Mouse (Mus musculus) gastrocnemius, postnatal 14 days (tissue): ENCODE results near the gene Chst12. TPM values are rescaled to one million over a fixed set of nuclear protein-coding genes. Genes with fewer than 3 reads are reported as not detected.

ENCODE experiments used
- DNase-seq: peaks from one replicate; pipeline ENCODE4 v3.0.0; 2021; ENCODE audit warnings: mixed read lengths
- intact Hi-C: fragments of 180-260 bp; cut with DNase I; formaldehyde crosslinking; loops from one replicate; pipeline ENCODE4 v1.15.1; 2025; ENCODE audit warnings: low total_unique reads
- total RNA-seq, 2 experiments: library from RNA; stranded (reverse); gene quantifications; 2 replicates each; pipeline ENCODE4 v1.2.3; 2021

The Chst12 gene
- total RNA-seq, 2 experiments from 2014 or later = 9.7 to 10.6 TPM

DNA sequence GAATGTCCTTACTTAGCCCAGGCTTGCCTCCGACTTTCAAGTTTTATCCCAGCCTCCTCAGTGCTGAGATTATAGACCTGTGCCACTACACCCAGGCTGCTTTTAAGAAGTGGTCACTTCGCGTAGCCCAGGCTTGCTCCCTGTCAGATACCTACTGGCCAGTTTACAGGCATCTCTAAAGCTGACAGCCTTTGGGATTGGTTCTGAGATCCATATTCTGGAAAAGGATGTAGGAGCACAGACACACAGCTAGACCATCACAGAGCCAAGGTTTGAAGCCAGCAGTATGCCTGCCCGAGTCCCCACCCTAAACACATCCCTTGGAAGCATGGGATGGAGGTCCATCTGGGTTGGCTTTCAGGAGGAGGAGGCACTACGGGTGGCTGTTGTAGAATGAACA lies 62.4 kb downstream of the Chst12 start:
- intact Hi-C loops = loop anchor here (2.0 kb wide), 1 partner anchor 49 kb away; no protein-coding TSS in a partner anchor
- DNase-seq = no peak

DNA sequence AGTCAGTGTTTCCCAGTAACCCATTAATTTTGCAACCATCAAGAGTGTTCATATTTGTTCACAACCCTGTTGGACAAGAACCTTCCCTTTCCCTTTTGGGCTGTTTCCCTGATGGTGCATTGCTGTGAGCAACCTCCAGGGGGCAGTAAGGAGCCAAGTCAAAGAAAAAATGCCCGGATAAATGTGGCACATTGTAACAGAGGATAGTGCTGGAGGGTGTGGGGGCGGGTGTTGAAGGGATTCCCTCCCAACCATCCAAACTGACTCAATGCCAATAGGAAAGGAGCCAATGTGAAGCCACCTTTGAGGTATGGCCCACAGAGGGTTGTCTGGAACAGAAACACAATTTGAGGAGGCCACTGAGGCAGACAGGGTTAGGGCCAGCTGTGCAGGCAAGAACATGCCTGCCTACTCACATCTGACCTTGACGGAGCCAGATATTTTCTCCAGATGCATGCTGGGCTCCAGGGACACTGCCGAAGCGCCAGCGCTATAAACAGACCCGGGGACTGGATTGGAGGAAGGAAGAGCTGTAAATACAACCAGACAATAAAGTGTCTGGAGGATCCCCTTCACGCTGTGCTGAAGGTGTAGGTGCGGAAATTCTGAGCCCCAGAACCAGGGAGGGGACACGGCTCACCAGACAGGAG lies 63.1 kb downstream of the Chst12 start:
- intact Hi-C loops = loop anchor here (2.0 kb wide), 1 partner anchor 48 kb away; no protein-coding TSS in a partner anchor
- peak; percentile 57 for DNase-seq

GRCm38 (mm10) chr5:140569032-140569595 lies 63.8 kb downstream of the Chst12 start:
- DNase-seq = no peak
- intact Hi-C loops = loop anchor here (2.0 kb wide), 1 partner anchor 48 kb away; no protein-coding TSS in a partner anchor

DNA sequence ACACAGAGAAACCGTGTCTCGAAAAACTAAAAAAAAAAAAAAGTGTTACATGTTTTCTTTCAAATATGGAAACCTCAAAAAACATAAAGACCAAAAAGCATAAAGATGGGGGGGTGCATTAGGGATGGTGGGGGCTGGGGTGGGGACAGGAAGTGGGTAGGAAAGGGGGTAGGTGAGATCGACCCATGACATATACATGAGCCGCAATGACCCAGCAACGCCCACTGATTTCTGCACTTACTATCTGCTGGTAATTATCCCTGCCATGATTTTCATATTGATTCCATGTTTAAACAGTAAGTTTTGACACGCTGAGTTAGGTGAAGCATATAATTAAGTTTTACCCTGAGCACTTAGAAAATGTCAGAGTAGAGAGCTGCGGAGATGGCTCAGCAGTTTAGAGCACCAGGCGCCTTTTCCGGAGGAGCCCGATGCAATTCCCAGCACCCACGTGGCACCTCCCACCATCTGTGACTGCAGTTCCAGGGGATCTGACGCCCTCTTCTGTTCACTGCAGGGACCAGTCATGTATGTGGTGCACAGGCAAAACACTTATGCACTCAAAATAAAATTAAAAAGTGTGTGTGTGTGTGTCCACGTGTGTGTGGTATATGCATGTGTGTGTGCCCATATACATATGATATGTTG lies 65.0 kb downstream of the Chst12 start:
- intact Hi-C loops = no loop called here
- DNase-seq = no peak

DNA sequence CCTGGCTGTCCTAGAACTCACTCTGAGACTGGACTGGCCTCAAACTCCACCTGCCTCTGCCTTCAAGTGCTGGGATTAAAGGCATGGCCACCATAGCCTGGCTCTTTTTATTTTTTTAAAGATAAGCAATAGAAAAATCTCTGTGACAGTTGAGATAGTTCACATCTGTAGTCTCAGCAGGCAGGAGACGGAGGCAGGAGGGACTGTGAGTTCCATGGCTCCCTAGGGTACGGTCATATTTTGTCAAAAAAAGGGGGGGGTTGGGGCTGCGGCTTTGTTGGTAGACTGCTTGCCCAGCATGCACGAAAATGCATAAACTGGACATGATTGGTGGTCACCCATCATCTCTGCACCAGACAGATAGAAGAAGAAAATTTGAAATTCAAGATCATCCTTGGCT lies 65.9 kb downstream of the Chst12 start:
- intact Hi-C loops = no loop called here

DNA sequence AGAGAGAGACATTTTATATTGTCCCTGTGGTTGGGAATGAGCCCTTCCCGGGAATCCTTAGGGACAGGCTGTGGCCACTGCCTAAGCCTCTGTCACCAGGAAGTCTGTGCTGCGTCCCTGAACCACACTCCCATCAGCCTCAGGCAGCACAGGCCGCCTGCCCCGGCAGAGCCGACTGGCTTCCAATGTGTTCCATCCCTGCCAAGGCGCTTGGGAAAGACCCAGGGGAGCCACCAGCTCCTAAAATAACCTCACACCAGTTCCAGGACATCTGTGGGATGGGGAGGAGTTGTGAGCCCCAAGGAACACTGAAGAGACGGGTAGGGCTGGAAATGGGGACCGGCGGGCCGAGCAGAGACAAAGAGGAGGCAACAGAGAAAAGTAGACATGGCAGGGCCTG lies 66.3 kb downstream of the Chst12 start:
- peak; percentile 91 for DNase-seq
- intact Hi-C loops = no loop called here

More for the DNA sequence above, 65.9 kb downstream of the Chst12 start:
- DNase-seq = no peak

GRCm38 (mm10) chr5:140572611-140573010 lies 67.3 kb downstream of the Chst12 start:
- DNase-seq = no peak
- intact Hi-C loops = no loop called here

Other genes starting within 250 kb of the Chst12 start
- 10 to 100 TPM in 1 of 2 experiments, 1 to 10 TPM in 1; 9.5 to 10.2 TPM for gene Mad1l1, start 184.0 kb upstream of the Chst12 start, total RNA-seq
- 1 to 10 TPM; 8.3 to 8.8 TPM for gene Nudt1, start 183.9 kb upstream of the Chst12 start, total RNA-seq
- gene Mrm2, start 173.7 kb upstream of the Chst12 start, total RNA-seq = 1 to 10 TPM; 6.9 to 7.2 TPM
- gene Snx8, start 116.3 kb upstream of the Chst12 start, total RNA-seq = 1 to 10 TPM; 9.0 to 9.8 TPM
- 10 to 100 TPM; 81.7 to 88.9 TPM for gene Eif3b, start 86.2 kb upstream of the Chst12 start, total RNA-seq
- gene Gm4869, start 59.9 kb upstream of the Chst12 start, total RNA-seq = not detected
- not detected for gene Grifin, start 59.5 kb downstream of the Chst12 start, total RNA-seq
- gene Lfng, start 101.8 kb downstream of the Chst12 start, total RNA-seq = 1 to 10 TPM; 5.6 to 9.8 TPM
- 10 to 100 TPM; 16.9 to 22.5 TPM for gene Ttyh3, start 143.5 kb downstream of the Chst12 start, total RNA-seq
- 1 to 10 TPM; 4.4 to 5.1 TPM for gene Iqce, start 196.8 kb downstream of the Chst12 start, total RNA-seq
- 1 to 10 TPM; 6.7 TPM for gene Brat1, start 199.5 kb downstream of the Chst12 start, total RNA-seq
- under 1 TPM; 0.24 to 0.43 TPM for gene Amz1, start 218.6 kb downstream of the Chst12 start, total RNA-seq